Mouse (Mus musculus) ovary, postnatal 36 days (tissue): ENCODE measurements around the gene 9930104L06Rik.
"Not testable (repeated sequence)": the region's sequence is repeated elsewhere in the genome, so short reads cannot be mapped to it uniquely, and the experiment has no call there.

Experiments
- DNase-seq: peaks from one replicate; pipeline ENCODE4 v3.0.0; 2022; ENCODE audit warnings: low spot score, mixed read lengths

The 9930104L06Rik gene

DNA sequence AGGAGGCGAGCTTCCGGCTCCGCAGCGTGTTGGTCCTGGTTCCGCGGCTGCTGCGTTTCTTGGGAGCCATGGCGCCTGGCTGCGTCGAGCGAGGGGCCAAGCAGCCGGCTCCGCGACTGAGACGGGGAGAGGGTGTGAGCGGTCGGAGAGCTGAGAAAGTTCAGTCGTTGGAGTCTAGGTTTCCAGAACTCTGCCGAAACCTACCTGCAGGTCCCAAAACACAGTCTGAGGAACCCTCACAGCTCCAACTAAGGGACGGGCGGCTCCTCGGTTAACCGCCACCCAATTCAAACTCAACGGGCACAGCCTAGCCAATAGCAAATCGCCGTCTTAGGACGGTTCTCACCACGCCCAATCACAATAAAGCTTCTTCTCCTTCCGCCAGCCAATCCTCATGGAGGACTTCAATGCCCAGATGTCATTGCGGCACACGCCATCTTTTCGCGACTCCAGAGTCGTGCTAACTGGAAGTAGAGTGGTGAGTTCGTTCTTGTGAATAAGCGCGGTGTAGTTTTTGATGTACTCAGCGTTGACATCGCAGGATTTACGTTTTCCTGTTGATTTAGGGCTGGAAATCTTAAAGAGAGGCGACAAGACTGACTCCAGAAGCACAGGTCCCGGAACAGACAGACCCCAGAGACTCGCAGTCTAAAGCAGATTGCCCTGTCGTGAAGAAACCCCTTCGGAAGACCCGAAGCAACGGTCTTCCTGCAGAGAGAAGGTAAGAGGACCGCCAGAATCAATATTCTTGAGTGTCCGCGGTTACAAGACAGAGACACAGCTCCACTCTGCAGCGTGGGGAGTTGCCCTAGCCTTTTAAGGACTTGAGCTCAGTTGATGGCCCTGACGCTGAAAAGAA, at the start of gene 9930104L06Rik:
TSS of gene 9930104L06Rik (plus strand) at position 436 of the 859 bp plus-strand sequence.
- peak; percentile 89 for DNase-seq

DNA sequence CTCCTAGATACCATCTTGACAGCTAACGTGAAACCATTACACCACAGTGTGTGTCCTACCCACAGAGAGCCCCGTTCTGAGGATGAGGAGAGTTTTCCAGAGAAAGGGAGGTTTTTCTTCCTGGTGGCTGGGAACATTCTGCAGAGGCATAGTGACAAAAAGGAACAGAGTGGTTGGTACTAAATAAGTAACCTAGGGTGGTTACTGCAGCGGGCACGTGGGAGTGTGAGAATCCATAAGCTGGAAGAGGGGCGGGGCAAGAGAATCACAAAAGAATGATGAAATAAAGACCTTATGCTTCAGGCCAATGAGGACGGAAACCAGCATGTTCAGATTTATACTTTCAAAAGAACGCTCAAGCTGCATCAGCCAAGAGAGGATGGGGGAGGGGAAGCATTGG, 48.1 kb upstream of the 9930104L06Rik start:
- DNase-seq, result no peak

DNA sequence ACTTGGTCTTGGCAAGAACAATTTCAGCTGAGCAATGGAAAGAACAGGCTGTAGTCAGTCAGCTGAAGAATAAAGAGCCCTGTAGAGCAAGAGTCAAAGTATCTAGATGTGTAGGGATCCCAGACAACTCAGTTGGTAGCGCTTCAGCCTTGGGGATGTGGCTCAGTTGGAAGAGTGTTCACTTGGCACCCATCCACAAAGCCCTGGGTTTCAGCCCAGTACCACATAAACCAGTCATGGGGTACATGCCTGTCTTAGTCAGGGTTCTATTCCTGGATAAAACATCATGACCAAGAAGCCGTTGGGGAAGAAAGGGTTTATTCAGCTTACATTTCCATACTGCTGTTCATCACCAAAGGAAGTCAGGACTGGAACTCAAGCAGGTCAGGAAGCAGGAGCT, 46.9 kb upstream of the 9930104L06Rik start:
- DNase-seq, result no peak

DNA sequence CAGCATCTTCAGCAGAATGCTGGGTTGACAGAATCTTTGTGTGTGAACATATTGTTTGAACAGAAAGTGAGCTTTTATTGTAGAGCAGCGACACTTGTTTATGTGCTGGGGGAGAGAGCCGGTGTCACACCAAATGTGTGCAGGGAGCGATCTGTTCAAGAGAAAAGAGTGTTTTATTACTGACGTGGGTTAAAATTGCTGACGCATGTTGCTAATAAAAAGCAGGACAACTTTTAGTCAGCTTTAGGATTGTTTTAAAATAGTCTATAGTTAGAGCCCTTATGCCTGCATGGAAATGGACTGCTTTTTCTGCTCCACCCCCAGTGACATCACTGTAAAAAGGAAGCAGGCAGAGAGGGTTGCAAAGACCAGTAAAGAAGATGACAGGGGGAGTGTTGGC, 46.0 kb upstream of the 9930104L06Rik start:
- DNase-seq, result no peak

DNA sequence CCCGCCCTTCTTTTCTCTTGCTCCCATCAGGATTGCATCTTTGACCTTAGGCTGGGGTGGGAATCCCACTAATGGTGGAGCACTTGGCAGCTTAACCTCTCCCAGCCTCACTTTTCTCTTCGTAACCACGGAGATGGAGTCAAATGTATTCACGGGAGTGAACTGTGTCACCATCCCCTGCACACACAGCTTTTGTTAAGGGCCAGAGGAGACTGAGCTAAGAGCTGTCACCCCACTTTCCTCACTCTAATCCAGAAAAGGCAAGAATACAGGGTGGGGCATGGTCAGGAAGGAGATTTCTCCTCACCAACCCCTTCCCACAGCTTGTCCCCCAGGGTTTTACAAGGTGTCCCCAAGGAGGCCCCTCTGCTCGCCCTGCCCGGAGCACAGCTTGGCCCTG, 43.1 kb upstream of the 9930104L06Rik start:
- DNase-seq, result no peak

DNA sequence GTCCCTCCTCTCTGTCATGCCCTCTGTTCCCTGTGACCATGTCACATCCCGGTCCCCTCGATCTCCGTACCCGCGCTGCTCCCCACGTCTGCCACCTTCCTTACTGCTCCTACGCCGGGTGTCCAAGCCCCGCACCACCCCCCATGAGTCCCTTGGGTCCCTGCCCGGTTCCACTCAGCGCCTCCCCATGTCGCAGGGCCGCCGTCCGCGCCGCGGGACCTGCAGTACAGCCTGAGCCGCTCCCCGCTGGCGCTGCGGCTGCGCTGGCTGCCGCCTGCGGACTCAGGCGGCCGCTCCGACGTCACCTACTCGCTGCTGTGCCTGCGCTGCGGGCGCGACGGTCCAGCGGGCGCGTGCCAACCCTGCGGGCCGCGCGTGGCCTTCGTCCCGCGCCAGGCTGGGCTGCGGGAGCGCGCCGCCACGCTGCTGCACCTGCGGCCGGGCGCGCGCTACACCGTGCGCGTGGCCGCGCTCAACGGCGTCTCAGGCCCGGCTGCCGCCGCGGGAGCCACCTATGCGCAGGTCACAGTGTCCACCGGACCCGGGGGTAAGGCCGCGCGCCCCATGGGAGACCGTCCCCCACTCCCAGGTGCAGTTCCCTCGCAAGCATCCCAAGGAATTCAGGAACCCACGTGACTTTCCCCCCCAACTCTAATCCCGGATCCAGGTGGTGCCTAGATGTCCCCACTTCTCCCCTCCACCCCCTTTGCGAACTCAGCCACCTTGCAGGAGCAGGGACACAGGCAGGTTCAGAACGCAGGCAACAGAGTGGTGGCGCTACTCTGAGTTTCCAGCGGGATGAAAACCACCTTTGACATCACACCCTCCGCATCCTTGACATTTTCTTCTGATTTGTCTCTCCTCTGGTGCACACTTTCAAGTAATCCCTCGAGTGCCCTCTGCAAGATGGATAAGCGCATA, 42.1 kb upstream of the 9930104L06Rik start:
- DNase-seq, result no peak

DNA sequence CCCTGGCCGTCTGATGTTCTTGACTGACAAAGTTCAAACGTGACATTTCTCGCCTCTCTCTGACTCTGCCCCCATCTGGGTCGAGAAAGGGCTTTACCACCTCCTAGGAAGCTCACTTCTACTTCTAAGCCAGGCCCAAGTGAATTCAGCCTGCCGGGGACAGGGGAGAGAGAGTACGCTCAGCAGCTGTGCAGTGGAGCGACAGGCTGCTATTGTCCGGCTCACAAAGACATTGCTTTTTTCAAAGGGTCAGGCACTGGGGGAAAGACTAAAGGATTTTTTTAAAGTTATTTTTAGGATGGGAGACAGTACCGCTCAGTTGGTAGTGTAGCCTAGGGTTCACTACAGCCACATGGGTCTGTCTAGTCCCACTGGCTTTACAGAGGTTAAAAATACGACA, 38.4 kb upstream of the 9930104L06Rik start:
- DNase-seq, result no peak

DNA sequence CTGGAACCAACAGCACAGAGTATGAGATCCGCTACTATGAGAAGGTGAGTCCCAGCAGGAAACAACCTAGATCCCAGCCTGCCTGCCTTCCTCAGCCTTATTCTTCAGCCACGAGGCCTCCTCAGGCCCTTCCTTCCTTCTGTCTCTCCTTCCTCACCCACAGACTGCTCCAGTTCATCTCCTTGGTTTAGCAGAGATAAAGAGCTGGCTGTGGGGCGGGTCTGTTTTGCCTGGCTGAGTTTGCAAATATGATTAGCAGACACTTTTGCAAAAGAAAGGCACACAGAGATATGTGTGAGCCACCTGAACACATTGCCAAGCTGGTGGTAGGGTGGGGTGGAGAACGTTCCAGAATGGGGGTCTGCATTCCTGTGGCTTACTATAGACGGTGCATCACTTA, 36.9 kb upstream of the 9930104L06Rik start:
- no peak for DNase-seq

DNA sequence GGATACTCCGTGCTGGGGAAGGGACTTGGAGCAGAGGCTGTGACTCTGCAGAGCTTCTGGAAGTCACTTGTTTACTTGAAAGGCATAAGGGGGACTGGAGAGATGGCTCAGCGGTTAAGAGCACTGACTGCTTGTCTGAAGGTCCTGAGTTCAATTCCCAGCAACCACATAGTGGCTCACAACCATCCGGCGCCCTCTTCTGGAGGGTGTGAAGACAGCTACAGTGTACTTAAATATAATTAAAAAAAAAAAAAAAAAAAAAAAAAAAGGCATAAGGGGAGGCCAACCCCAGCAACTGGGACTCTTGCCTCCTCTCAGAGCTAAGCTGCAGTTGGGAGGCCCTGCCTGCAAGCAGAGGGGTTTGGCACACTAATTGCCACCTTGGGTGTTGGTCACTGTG, 31.4 kb upstream of the 9930104L06Rik start:
- DNase-seq, result no peak

DNA sequence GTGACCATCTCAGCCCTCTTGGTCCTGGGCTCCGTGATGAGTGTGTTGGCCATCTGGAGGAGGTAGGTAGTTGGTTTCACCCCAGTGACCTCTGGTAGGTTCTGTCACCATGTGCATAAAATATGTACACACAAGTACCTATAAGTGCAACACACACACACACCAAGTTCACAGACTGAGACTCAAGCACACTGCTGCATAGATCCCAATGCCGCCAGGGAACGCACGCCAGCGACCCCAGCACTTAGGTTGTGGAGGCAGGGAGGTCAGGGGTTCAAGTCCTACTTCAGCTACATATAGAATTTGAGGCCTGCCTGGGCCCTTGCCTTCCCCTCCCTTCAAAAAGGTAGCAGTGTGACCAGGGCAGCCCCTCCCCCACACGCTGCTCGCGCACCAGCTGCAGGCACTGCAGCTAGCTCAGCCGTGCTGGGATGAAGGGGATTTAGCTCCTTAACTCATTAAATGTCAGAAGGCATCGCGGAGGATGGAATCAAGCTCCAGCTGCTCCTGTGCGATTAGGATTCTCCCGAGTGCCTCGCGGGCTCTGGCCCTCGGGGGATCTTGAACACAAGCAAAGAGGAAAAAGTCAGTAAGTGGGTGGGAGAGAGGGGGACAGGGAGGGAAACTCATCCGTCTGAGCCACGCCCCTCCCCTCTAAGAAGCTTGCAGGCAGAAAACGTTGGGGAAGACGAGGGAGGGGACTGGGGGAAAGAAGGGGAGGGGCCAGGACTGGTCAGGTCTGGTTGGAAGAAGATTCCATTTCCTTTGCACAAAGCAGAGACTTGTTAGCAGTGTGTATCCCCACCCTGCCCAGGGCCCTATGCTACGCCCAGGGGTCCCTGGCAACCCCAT, 30.7 kb upstream of the 9930104L06Rik start:
- DNase-seq, result no peak

DNA sequence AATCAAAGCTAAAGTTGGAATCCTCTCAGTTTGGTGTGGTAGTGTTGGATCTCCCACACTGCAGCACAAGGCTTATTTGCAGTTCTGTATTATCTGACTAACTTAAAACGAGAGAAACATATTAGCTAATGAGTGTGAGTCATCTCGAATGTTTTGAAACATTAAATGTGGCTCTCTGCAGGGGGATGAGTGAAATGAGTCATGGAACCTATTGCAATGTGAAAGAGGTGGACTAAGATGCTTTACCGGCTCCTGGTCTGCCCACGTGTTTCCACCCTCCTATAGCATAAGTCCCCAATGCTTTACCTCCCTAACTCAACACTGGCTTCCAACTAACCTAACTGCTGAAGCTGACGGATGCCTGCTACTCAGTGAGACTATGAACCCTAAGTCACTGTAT, 8.7 kb upstream of the 9930104L06Rik start:
- DNase-seq, result no peak

DNA sequence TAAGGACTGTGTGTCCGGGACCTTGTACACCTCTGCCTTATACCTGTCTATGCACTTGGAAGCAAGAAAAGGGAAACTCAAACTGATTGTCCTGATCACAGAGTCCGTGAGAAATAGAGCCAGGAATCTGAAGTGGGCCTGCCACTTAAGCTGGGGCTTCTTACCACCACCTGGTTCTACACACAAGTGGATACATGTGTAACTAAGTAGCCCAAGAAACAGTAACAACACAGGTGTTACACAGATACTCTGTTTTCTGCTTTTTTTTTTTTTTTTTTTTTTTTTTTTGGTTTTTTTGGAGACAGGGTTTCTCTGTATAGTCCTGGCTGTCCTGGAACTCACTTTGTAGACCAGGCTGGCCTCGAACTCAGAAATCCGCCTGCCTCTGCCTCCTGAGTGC, 2.4 kb downstream of the 9930104L06Rik start, which contains the start of gene Cdca8:
TSS of gene Cdca8 (minus strand) at position 101 of the 400 bp plus-strand sequence.
- DNase-seq, result not testable (repeated sequence)

DNA sequence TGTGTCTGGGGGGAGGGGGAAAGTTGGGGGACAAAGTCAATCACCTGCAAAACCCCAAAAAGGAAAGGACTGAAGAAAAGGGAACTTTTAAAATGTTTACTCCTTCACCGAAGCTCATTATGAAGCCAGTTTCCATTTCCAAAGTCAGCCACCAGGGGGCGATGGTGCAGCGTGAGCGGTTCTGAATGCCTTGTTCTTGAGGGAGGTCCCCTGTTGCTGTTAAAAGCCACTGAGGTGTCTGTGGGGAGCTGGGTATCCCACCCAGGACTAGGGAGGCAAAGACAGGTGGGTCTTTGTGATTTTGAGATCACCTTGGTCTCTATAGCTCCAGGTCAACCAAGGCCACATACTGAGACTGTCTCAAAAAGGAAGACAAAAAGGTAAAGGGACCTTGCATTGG, 6.2 kb downstream of the 9930104L06Rik start:
- DNase-seq, result peak; percentile 73

DNA sequence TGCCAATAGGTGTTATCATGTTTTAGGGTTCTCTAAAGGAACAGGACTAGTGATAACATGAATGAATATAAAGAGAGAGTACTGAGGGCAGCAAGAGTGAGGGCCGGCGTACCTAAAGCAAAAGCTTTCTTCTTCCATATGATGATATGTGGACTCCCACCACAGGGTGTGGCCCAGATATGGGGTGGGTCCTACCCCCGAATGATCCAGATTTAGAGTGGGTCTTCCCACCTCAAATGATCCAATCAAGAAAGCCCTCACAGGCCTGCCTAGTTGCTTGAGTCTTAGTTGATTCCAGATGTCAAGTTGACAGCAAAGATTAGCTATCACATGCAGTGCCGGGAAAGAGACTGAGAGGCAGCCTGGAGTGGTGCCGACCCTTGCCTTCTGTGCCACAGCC, 6.9 kb downstream of the 9930104L06Rik start:
- no peak for DNase-seq

DNA sequence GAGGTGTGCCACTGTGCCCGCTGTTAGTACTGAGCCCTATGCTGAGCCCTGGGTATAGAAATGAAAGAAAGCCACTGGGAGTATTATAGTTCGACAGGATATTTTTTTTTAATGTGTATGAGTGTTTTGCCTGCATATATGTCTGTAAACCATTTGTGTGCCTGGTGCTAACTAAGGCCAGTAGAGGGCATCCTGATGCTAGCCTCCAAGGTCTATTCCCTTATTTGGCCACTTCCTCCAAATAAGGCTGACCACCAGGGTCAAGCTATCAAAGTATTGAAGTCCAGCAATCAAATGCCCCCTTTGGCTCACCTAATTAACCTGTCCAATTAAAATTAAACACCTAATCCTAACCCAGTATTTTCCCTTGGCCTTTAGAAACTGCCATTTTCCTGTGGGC, 8.1 kb downstream of the 9930104L06Rik start:
- no peak for DNase-seq

DNA sequence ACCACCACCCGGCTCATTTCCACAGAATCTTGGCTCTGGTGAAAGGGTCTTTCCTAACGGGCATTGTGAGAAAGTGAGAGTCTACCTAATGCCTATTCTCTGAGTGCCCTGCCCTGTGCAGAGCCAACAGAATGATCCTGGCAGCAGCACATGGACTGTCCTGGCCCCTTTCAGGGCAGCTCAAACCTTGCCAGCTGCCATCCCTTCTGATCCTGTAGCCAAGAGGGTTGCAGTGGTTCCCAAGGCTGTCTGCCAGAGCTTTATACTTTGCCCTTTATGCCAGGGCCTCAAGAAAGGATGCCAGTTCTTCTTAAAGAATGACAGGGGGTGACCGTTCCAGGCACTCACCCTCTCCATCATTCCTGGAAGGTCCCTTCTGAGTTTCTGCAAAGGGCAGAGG, 12.6 kb downstream of the 9930104L06Rik start:
- DNase-seq, result no peak

DNA sequence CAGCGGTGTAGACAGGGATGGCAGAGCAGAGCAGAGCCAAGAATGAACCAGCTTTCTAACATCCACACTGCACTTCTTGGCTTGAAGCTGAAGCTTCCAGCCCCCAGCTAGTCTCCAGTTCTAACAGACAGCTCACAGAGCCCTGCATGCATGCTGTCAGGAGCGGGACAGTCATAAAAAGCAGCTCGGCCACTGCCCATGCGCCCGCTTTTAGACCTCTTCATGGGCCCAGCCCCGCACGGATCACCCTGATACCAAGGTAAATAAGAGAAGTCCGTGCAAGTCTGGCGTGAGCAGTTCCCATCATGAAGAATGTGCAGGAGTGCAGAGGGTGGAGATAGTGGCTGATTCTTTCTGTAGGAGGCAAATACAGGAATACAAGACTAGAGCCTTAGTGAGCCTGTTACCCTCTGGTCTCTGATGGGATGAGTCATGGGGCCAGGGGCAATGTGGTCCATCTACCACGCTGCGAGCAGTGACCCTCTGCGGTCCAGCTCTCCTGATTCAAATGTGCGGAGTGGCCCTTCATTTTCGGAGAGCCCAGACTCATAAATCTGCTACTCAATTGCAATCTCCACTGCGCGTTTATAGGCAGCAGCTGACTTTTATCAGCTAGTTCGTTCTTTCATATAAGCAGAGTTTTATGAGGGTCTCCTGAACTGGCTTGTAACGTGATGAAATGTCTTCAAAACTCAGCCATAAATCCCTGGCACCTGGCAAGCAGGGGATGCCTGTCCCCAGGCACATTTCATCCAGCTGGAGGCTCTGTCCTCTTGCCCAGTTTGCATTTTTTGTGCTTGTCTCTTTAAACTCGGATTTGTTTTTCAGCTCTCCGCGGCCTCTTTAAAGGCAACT, 13.6 kb downstream of the 9930104L06Rik start:
- no peak for DNase-seq

DNA sequence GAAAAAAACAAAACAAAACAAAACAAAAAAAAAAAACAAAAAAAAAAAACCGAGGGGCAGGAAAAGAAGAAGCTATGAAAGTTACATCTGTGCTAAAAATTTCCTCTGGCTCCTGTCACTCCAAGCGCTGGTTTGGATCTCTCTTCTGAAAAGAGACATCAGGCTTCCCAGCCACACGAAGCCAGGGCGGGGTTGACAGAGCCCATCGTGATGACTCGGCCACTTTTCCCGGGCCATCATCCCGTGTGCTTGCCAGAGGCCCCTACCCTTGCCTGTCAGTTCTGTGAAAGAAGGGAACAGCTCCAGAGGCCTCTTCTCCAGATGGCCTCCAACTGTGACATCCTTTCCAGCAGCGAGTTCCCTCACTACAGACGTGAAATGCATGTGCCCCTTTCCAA, 14.2 kb downstream of the 9930104L06Rik start:
- no peak for DNase-seq

DNA sequence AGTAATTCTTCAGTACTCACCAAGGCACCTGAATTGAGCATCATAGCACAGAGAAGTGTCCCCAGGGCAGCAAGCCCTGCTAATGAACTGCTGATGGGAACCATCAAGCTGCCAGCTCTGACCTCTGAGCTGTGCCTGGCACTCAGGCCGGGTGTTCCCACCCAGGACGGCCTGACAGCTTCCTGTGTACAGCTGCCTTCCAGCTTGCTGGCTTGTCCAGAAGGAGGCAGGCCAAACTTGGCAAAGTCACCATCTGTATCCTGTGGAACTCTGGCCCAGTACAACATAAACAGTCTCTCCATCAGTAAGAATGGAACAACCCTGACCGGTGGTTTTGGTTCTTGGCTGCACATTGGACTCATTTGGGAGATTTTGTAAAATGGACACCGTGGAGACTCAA, 16.7 kb downstream of the 9930104L06Rik start:
- DNase-seq, result no peak

DNA sequence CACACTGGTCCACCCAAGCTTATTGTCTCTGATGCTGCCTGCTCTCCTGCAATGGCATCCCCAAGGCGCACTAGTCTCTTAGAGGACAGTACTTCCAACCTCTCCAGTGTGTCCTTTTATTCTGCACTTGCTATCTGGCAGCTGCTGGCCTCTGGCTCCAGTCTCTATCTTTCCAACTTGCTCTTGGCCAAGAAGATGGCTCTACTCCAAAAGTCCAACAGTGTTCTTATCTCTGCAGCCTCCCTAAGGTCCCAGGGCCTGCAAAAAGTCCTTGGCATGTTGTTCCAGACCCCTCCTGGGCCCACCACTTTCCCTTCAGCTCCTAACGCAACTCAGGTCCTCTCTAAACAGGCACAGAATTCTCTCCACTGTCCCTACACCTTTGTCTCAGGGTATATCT, 20.4 kb downstream of the 9930104L06Rik start:
- DNase-seq, result no peak

DNA sequence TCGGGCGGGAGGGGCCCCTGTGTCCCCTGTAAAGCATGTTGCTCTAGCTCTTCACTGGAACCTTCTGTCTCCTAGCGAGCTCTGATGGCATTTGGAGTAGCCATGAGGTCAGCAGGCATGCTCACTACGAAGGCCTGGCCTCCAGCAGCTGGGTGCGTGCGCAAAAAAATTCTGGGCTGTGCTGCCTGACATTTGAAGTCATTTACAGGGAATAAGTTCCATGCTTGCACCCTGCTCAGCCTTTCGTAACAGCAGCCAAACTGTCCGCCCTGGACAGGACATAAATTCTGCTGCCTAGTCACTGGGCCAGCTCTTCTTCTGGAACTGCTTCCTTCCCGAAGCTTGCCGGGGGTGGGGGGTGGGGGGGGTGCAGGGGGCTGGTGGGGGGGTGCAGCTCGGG, 22.2 kb downstream of the 9930104L06Rik start:
- peak; percentile 44 for DNase-seq
